Mouse (Mus musculus): Measurements from ENCODE around the gene Olfr851. TPM values are rescaled to one million over a fixed set of nuclear protein-coding genes. Genes with fewer than 3 reads are reported as not detected.

Olfr851 gene
- total RNA-seq (2021), result not detected

GRCm38 (mm10) chr9:19492995-19493394 is at the start of gene Olfr851:
Olfr851 (plus strand) TSS chr9:19493295.
- DNase-seq (ENCODE audit: extremely low spot score in 1 of 2, low spot score in 2 of 2), result no peak
- intact Hi-C loops (cut with DNase I), result no loop called here

- no peak for DNase-seq (ENCODE audit: extremely low spot score in 1 of 2, low spot score in 2 of 2)
- intact Hi-C loops (cut with DNase I), result no loop called here
These were observed 14.9 kb upstream of the Olfr851 start, which contains the start of gene Olfr850 for GRCm38 (mm10) chr9:19478148-19478547. Olfr850 (minus strand) TSS chr9:19478248.

GRCm38 (mm10) chr9:19540976-19541375 is 47.9 kb downstream of the Olfr851 start, which contains the start of gene Olfr853:
Olfr853 (minus strand) TSS chr9:19541076.
- intact Hi-C loops (cut with DNase I), result no loop called here
- DNase-seq (ENCODE audit: extremely low spot score in 1 of 2, low spot score in 2 of 2), result no peak

Other genes starting within 250 kb of the Olfr851 start
- not detected for gene Olfr843, start 241.3 kb upstream of the Olfr851 start, total RNA-seq (2021)
- gene Olfr844, start 176.9 kb upstream of the Olfr851 start, total RNA-seq (2021), result not detected
- gene Olfr845, start 156.8 kb upstream of the Olfr851 start, total RNA-seq (2021), result not detected
- not detected for gene Olfr846, start 129.3 kb upstream of the Olfr851 start, total RNA-seq (2021)
- gene Olfr847, start 114.6 kb upstream of the Olfr851 start, total RNA-seq (2021), result not detected
- not detected for gene Olfr849, start 53.0 kb upstream of the Olfr851 start, total RNA-seq (2021)
- not detected for gene Olfr850, start 15.0 kb upstream of the Olfr851 start, total RNA-seq (2021)
- gene Olfr853, start 47.8 kb downstream of the Olfr851 start, total RNA-seq (2021), result not detected
- not detected for gene Olfr854, start 74.1 kb downstream of the Olfr851 start, total RNA-seq (2021)
- gene Olfr855, start 89.3 kb downstream of the Olfr851 start, total RNA-seq (2021), result not detected
- 10 to 100 TPM; 22.5 to 23.9 TPM for gene Zfp317, start 128.8 kb downstream of the Olfr851 start, total RNA-seq (2021)
- gene Olfr857, start 216.1 kb downstream of the Olfr851 start, total RNA-seq (2021), result not detected